Mouse (Mus musculus) CD8-positive naive resting alpha-beta T cell, adult 2 months (primary cell): ENCODE results near the gene Cflar.
A peak's percentile ranks its signal among the peaks of the same experiment; 100 is the strongest.
"Not testable (repeated sequence)": the region's sequence is repeated elsewhere in the genome, so short reads cannot be mapped to it uniquely, and the experiment has no call there.

Experiments used
- DNase-seq, 2 experiments: peaks; one replicate each; pipeline ENCODE4 v3.0.0; 2022; ENCODE audit warnings: low read depth in 2 of 2, low spot score in 2 of 2

Cflar gene

DNA sequence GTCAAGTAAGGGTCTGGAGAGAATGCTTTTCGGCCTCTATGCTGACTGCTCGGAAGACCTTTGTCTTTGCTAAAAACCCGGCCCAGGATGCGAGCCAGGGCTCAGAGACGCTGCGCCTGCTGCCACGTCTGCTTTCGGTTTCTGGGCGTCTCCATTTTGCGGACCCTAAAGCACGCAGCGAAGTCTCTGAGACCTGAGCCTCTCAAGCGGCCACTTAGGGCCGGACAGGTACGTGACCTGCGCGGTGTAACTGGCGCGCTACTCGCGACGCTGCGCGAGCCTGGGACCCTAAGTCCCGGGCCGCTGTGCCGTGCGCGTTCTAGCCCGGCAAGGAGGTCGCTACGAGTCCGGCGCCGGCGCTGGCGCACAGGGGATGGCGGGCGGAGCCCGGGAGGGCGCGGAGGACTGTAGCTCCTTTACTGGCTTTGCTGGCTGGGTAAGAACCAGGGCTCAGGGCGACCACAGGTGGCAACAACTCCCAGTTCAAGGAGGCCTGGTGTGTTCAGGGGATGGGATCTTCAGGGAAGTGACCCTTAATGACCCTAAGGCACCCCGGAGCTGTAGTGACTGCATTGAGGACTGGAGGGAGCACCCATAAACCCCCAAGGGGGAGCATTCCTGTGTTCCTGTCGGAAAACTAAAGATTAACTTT lies at the start of gene Cflar:
Gene Cflar, plus strand, starts transcription at position 144 of the 652 bp plus-strand sequence.
- peak; percentile 58 to 64 for DNase-seq

DNA sequence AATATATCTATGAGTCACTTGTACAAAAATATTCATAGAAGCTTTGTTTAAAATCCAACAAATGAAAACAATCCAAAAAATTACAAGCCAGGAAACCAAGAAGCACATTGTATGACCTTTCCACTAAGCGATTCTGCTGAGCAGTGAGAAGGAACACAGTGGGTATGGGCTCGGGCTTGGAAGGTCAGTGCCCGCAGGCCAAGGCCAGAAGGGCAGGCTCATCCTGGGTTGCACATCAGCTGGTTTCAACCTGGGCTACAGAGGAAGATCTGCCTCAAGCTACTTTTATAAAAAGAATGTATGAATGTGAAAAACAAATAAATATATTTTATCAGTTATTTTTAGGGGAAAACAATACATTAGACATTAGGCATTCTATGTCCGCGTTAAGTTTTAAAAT lies 48.6 kb upstream of the Cflar start:
- not testable (repeated sequence) for DNase-seq

DNA sequence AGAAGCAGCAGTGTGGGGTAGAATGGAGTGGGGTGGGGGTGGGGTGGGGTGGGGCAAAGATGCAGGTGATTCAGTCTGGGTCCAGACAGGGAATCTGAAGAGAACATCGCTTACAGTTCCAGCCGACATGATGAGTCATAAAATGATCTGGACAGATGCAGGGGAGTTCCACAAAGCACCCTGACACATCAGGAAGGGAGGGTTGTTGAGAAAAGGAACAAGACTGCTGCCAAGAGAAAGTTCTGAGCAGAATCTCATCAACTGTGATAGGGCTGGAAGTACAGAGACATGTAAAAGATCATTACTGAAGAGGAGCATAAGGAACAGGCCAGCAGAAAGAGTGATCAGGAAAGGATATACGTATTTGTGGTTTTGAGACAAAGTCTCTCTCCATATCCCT lies 47.9 kb upstream of the Cflar start:
- DNase-seq, result not testable (repeated sequence)

DNA sequence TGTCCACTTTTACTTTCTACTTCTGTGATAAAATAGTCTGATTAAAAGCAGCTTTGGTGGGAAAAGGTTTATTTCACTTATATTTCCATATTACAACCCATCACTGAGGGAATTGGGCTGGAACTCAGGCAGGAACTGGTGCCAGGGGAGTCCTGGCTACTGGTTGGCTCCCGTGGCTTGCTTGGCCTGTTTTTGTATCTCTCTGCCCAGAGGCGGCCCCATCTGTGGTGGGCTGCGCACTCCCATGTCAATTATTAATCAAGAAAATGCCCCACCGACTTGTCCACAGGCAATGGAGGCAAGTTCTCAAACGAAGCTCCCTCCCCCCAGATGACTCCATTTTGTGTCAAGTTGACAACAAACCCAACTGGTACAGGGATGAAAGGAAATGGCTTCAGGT lies 43.1 kb upstream of the Cflar start:
- DNase-seq, result no peak

DNA sequence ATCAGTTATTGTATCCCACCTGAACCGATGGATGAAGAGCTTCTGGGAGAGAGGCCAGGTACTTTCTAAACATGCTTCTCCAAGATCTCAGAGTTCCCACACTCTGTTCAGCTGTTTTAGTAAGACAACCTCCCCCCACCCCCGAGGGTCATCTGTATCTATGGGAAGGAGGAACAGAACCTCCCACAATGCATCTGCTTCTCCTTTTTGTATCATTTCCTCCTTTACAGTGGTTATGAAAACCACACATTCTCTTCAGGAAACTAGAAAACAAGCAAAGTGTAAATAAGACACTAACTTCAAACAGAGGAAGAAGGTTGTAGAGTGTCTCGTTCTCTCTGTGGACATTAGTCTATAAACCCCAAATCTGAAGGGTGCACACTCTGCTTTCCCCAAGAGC lies 41.7 kb upstream of the Cflar start:
- DNase-seq, result not testable (repeated sequence)

DNA sequence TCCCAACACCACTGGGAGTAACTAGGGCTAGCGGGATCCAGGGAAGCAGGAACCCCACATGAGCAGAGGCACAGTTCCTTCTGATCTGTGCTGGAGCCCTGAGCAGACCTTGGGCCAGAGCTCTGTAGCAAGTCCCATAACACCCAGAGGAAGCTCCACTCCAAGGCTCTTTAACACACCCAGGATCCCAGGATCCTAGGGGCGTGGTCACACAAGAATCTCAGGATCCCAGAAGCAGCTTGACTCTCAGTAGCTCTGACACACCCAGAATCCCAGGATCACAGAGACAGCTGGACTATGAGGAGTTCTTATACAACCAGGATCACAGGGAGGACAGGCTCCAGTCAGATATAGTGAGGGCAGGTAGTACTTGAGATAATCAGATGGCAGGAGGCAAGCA lies 39.2 kb upstream of the Cflar start:
- no peak for DNase-seq

DNA sequence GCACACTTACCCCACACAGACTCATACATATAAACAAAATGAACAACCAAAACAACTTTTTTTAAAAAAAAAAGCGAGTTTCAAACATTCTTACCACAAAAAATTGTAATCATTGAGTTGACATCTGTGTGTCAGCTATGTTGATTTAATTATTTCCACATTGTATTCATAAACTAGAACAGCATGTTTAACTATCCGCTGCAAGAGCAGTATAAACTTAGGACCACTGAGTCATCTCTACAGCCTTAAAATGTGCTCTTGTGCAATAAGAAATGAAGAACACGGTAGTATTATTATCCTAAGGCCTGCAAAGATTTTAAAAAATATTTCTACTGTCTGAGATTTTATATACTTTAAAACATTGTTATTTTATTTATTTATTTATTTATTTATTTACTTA lies 36.3 kb upstream of the Cflar start:
- no peak for DNase-seq

DNA sequence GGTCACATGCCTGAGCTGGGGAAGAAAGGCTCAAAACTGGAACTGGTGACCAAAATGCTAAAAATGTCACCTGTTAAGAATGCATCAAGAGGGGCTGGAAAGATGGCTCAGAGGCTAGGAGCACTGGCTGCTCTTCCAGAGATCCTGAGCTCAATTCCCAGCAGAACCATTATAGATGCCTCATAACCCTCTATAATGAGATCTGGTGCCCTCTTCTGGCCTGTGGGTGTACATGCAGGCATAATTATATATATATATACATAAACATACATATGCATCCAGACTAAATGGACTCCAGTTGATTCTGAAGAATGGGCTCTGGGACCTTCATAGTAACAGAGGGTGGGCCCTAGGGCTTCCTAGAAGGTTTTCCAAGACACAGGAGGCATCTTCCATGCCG lies 33.7 kb upstream of the Cflar start:
- DNase-seq, result peak; percentile 33 to 50

DNA sequence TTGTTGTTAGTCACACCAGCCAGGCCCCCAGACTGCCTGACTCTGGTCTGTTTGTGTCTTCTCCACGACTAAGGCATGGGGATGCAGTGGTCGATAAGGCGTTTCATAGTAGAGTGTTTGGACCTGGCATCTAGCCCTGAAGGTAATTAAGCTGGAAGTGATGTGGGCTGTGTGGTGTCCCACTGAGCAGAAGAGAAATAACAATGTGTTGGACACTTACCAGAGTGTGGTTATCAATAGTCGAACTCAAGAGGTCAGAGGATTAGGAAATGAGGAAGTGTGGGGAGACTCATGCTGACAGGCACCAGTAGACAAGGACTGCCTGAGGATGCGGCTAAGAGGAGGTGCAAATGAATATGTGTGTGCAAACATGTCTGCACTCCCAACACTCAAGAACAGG lies 32.9 kb upstream of the Cflar start:
- not testable (repeated sequence) for DNase-seq

DNA sequence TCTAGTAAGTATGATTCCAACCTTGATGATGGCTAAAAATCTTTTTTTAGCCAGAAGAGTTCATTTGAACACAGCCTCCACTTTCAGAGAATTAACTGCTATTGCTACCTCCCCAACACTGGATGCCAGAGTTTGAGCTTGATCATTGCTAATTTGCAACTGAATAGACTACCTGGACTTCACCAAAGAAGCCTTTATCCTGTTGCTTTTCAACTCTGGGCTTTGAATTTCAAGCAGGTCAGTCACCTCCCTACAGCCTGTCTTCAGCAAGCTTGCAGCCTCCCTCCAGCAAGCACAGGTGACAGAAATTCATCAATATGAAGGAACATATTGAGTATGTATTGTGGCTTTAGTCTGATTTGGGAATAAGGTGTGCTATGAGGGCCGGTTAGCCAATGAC lies 21.9 kb upstream of the Cflar start:
- no peak for DNase-seq

DNA sequence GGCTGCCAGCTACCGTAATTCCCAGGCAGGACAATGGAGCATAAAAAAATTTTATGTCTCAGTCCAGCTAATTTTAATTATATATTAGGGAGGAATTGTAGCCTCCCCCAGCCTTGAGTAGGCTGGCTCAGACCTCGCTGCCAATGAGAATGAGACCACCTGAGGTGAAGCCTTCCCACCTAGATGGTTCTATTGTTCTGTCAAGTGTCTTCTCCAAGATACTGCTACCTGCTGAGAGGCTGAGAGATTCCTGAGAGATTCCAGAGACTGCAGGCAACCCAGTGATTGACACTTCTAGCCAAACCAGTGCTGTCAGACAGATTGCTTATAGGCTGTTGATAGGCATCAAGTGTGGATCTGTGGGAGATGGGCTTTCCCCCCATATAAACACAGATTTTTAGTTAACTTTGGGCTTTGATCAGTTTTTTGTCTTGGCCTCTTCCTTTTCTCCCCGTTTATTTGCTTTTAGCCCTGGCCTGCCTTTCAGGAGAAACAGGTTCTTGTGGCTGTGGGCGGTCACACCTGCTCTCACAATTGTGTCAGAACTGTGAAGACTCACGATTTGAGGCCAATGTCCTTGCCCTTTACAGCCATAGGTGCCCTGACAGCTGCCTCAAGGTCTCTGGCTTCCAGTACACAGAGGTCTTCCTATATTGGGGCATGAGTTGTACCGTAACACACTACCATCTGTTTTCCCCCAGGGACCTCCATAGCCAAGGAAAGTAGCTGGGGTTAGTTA lies 21.1 kb upstream of the Cflar start:
- no peak for DNase-seq

DNA sequence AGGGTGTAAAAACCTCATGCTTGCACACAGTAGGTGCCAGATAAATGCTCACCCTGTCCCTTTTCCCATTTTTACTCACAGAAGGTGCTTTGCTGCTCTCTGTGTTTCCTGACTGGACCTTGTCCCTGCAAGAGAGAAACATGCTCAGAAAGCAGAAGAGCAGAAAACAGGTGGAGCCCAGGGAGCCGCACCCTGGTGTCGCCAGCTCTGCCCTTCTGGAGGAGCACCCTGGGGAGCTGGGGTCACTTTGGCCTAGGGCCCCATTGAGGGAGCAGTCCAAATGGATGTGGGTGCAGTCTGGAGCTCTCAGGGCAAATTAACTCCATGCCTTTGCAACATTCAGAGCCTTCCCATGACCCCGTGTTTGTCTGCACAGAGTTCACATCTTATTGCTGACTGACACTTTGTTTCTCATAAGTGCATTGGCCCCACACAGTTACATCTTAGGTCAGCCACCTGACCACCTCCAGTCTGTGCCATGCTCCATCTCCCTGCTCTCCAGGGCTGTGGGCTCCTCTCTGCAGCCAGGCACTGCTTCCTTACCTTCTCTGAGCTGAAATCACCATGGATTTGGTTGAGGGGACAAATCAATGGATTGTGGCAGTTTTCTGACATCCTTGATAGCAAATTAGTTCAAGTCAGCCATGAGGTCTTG lies 20.3 kb upstream of the Cflar start:
- DNase-seq, result not testable (repeated sequence)

DNA sequence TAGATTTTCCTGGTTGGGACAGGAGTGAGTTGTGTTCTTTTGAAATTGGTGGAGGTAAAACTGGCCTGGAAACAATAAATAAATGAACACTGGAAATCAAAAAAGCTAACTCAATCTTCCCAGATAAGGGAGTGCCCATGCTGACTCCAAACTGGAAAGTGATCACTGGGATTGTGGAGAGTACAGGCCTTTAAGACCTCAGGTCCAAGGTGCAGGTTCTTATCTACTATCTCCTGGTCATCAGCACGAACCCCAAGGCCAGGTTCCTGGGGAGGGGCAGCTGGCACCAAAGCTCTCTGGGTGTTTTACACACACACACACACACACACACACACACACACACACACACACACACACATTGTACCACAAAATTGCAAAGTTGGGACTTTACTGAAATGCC lies 19.6 kb upstream of the Cflar start:
- not testable (repeated sequence) for DNase-seq

DNA sequence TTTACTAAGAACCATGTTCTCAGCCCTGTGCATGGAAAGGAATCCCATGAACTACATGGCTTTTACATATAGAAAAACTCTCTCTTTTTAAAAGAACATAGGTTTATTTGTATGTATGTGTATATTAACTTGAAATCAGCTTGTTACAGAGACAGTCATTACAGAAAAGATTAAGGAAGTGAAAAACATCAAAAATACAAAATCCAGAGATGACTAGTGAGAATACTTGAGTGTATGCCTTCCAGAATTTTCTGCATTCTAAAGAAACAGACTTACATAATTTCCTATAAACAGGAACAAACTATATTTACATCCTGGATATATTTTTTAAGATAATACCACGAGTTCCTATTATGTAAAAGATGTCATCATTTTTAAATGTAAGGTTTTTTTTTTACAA lies 17.6 kb upstream of the Cflar start:
- DNase-seq, result no peak

DNA sequence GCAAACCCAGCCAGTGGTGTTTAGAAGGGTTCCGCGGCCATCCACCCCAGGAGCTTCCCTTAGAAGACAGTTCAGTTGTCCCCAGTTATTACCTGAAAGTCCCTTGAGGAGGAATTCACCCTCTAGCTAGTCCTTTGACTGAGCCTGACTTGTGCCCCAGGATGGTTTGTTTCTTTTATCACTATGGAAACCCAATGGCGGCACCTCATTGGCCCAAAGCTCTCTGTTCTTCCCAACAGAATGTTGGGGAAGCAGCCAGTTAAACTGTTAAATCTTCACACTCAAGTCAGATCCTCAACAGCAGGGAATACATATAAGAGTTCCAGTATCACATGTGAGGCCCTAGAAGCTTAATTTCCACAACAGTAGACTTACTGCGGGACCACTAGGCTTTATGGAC lies 15.5 kb upstream of the Cflar start, which contains the start of gene Als2cr12:
Gene Als2cr12, minus strand, starts transcription at position 180 of the 400 bp plus-strand sequence.
- not testable (repeated sequence) for DNase-seq

DNA sequence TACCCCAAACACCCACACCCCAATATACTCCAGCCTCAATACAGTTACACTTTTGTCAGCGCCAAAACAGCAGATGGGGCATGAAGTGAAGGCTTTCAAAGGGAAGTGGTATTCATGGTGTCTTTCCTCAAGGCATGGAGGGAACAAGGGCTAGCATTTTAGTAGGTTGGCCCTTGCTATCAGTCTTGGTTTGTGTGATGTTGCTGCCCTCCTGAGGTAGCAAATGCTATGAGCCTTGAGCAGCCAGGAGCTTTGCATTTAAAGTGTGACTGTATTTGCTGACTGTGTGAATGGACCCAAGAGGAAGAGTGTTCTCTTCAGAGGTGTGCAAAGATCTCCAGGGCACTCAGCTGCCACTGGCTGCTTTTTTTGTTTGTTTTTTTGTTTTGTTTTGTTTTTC lies 13.7 kb upstream of the Cflar start:
- not testable (repeated sequence) for DNase-seq

DNA sequence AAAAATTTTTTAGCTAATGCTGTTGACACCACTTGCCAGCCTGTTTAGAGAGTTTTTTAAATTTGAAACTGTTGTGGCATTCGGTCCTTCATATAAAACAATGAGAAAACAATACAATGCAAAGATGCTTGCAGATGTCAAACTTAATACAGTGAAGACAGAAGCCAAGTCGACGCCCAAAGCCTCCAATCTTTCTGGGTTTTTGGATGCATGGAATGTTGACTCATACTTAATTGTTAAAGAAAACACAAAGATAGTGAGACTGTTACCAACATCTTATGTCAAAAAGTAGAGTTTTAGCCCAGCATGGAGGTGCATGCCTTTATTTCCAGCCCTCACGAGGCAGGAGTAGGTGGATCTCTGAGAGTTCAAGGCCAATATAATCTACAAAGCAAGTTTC lies 12.5 kb upstream of the Cflar start:
- DNase-seq, result no peak

DNA sequence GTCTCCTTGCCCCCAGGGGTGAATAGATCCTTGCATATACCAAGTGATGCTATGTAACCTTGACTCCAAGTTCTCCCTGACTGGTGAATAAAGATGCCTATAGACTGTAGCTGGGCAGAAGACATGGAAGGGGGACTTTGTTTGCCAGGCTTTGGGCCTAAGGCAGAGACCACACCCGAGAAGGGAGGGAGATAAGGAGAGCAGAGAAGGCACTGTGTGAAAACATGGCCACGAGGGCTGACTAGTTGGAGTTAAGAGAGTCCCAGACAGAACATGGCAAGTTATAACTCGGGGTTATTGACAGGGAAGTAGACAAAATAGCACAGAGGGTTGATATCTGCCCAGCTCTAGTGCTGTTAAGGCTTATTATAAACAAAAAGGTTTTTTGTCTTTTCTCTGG lies 11.3 kb upstream of the Cflar start:
- no peak for DNase-seq

DNA sequence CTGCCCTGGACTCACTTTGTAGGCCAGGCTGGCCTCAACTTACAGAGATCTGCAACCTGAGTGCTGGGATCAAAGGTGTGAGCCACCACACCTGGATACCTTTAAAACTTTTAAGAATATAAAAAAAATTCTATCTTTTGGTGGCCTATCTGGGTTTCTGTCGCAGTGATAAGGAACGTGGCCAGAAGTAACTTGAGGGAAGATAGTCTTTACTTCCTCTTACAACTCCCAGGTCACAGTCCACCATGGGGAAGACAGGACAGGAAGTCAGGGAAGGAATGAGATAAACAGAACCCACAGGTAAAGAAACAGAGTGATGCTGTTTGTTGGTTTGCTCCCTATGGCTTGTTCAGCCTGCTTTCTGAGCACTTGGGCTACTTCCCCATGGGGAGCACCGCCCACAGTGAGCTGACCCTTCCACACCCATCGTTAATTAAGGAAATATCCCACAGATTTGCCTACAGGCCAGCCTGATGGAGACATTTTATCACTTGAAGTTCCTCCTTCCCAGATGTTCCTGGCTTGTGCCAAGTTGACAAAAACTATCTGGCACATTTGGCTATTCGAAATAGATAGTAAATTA lies 10.6 kb upstream of the Cflar start:
- DNase-seq, result not testable (repeated sequence)

DNA sequence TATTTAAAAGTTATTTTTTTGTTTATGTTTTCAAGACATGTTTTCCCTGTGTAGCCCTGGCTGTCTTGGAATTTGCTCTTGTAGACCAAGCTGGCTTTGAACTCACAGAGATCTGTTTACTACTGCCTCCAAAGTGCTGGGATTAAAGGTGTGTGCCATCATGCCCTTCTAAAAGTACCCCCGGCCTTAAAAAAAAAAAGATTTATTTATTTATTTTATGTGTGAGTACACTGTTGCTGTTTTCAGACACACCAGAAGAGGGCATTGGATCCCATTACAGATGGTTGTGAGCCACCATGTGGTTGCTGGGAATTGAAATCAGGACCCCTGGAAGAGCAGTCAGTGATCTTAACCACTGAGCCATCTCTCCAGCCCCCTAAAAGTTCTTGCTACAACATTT lies 1.3 kb upstream of the Cflar start:
- DNase-seq, result not testable (repeated sequence)

DNA sequence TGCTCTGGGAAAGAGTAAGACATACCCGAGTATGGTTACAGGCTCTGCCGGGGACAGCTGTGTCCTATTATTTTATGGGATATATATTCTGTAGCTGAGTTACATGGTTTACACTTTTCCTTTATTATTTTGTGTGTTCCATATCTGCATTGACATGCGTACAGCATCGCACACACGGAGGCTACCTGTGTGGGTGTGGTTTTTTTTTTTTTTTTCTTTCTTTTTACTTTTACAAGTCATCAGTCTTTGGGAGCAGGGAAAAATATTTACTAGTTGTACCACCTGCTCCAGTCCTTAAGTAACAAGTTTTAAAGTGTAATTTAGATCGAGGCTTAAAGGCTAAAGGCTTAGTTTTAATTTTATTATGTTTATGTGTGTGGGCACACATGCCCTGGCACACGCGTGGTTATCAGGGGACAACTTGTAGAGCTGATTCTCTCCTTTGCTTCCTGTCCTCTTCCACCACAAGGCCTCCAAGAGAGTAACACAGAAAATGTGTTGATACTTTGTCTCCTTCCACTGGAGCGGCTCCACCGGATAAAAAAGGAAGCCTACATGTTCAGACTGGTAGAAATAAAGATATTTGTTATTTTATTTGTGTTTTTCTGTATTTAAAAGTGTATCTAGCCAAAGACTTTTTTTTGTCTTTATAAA lies 470 bp upstream of the Cflar start:
- DNase-seq, result no peak
